Mouse (Mus musculus) layer of hippocampus, adult 11-12 months (tissue): ENCODE measurements at regions not wholly inside any gene's neighbourhood (a gene's known extent, or its start where the extent isn't known, plus 50 kb on each side); places are given as distances from the start of the nearest gene placed in this dataset.
"Not testable (repeated sequence)": the region's sequence is repeated elsewhere in the genome, so short reads cannot be mapped to it uniquely, and the experiment has no call there.

Experiments
- DNase-seq: peaks from one replicate; pipeline ENCODE4 v3.0.0; 2022; ENCODE audit warnings: low spot score

DNA sequence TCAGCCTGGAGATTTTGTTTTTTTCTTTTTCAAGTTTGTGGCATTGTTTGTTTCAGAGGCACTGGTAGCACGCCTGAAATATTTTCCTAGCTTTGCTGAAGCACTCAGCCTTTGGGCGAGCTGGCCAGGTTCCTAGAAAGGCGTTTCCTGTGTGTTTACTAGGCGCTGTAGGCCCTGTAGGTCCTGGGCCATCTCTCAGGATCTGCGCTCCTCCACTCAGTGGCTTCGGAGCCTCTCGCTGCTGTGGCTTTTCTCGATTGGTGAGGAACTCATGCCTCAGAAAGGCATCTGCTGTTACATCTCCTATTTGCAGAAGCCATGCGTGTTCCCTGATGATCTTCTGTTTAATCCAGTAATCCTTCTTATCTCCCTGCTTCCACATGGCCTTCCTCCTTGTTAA is 188.0 kb upstream of the Plcz1 start:
- peak; percentile 23 for DNase-seq

DNA sequence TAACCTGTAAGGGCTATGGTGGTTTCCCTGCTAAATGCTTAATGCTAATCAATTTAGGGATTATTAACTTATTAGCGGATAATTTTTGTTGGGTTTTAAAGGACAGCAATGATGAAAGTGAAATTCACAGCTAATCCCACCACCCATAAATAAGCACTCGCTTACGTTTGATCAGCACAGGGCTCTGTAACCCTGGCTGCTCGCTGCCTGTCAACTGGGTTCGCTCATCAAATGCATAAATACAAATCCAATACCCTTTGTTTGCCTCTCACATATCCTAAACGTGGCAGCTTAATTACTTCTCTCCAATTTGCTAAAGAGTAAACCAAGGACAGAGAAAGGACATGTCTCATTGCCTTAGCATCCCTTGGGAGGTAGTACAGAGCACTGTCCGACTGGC is 187.5 kb upstream of the Plcz1 start:
- no peak for DNase-seq

DNA sequence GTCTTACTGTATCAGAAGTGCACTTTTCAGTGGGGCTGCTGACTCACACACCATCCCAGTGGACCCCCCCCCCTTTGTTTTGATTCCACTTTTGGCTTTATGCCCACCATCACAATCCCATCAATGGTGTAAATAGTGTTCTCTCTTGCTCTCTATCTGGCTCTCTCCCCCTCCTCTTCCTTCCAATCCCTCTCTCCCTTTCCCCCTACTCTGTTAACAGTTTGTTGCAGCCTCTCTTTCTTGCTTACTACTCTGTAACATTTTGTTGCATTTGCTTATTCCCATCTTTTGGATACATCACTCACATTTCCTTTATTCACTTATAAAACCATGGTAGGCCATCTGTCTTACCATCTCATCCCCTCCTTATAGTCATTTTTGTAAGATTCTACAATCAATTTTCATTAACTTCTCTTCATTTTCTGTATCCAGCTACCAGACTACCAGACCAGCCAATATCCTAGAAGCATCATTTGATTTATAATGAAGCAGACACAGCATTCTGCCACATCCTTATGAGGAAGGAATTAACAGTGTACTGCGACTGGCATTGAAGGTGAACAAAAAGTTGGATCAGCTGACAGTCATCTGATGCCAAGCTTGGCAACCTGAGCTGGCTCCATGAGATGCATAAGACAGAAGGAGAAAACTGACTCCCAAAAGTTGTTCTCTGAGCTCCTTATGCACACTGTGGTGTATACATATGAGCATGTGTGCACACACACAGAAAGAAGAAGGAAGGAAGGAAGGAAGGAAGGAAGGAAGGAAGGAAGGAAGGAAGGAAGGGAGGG is 181.5 kb upstream of the Plcz1 start:
- no peak for DNase-seq

- DNase-seq, result peak; percentile 48
Measured at GRCm38 (mm10) chr6:140221653-140222272, 180.5 kb upstream of the Plcz1 start.

DNA sequence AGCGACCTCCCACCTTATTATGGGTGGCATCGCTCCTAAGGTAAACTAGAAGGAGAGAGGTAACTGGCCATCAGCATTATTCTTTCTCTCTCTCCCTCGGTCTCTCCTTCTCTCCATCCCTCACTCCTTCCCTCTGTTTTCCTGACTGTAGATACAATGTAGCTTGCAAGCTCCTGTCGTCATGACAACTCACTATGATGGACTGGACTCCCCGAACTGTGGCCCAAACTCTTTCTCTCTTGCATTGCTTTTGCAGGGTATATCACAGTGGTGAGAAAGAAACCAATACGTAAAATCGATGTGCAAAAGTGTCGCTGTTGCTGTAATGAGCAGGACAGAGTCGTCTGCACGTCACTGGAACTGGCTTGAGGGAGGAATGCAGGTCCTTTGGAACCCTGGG is 177.5 kb upstream of the Plcz1 start:
- no peak for DNase-seq

- DNase-seq, result no peak
Measured at GRCm38 (mm10) chr6:140212403-140212802, 171.1 kb upstream of the Plcz1 start.

DNA sequence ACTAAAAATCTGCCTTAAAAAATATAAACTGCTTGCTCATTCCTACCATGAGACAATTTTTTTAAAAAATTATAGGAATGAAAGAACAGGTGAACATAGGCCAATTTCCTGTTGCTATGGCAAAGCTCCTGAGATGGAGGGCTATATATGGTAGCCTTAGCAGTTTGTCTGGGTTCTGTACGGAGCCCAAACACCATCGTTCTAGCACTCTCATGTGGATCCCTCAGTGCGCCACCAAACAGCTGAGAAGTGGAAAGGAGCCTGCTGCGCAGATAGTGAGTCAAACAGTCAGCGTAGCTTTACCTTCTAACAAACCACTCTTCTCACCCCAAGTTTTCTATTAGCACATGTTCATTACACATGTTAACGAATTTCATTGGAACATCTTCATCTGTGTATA is 168.9 kb upstream of the Plcz1 start:
- DNase-seq, result no peak

- DNase-seq, result no peak
Measured at GRCm38 (mm10) chr6:140209083-140209482, 167.8 kb upstream of the Plcz1 start.

DNA sequence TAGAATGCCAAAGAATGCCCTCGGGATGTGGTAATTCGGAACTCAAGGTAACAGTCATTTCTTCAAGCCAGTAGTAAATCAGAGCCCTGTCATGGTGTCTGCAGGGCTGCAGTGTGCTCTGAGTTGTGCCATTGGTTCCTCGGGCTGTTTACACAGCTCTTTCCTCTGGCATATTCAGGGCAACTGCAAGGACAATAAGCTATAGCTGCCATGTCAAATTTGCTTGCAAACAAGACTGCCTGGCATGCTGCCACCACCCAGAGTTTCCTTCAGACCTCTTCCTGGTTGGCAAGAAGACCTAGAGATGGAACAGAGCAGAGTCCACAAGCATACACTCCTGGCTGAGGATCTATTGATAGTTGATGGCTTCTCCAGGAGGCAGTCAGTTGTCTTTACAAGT is 167.1 kb upstream of the Plcz1 start:
- no peak for DNase-seq

GRCm38 (mm10) chr6:140206676-140207075 is 165.4 kb upstream of the Plcz1 start:
- DNase-seq, result not testable (repeated sequence)

- no peak for DNase-seq
Measured at GRCm38 (mm10) chr6:140201356-140201755, 160.1 kb upstream of the Plcz1 start.

GRCm38 (mm10) chr6:140200322-140200721 is 159.1 kb upstream of the Plcz1 start:
- no peak for DNase-seq

GRCm38 (mm10) chr6:140198036-140198435 is 156.8 kb upstream of the Plcz1 start:
- DNase-seq, result no peak

GRCm38 (mm10) chr6:140197113-140197675 is 155.9 kb upstream of the Plcz1 start:
- DNase-seq, result no peak

GRCm38 (mm10) chr6:140194276-140194675 is 153.0 kb upstream of the Plcz1 start:
- peak; percentile 57 for DNase-seq

DNA sequence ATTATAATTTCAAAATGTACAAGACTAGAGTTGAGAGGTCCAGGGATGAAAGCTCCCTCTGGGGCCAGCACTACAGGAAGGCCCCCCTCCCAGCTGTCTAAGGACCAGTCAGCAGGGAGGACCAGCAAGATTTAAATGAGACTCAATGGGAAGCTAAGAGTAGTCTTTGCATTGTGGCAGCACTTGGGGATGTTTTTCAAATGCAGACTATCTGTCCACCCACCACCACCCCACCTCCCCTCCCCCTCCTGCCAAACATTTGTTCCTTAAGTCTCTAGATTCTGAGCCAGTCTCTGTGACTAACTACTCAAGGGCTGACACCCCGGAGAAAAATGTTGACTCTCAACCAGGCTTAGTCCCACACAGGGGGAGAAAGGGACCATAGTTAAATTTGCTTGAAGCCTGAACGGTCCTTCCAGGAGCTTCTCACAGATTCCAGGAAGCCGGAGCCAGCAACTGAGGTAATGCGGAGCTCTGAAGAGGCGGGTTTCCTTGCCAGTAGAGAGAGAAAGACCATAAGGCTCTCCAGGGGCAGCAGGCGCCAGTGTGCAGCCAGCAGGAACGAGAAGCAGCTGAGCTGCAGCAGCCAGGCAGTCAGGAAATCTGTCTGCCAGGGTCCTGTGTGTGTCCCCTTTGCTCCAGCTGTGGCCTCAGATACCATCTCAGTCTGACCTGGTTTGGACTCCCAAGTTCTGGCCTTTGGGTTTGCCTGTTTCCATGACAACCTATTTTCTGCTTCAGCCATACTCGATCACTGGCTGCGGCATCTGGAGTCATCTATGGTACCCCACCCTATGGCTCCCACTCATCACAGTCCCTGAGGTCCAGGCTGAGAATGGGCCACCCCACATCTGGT is 152.1 kb upstream of the Plcz1 start:
- peak; percentile 41 for DNase-seq

GRCm38 (mm10) chr6:140192526-140192925 is 151.3 kb upstream of the Plcz1 start:
- DNase-seq, result no peak

- DNase-seq, result no peak
Measured at GRCm38 (mm10) chr6:140191341-140191740, 150.1 kb upstream of the Plcz1 start.

DNA sequence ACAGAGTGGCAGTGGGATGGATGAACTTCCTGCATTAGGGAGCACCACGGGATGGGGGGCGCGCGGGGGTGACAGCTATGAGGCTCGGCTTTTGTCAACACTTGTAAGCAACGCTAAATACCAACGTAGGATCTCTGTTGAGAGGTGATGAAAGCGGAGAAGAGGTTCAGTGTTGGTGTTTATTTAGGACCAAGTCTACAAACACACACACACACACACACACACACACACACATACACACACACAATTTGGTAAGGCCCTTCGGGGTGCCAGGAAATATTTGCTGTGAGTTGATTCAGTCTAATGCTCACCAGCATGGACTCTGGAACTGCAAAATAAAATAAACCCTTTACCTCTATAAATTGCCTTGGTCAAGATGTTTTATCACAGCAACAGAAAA is 148.3 kb upstream of the Plcz1 start:
- no peak for DNase-seq

GRCm38 (mm10) chr6:140187733-140188132 is 146.5 kb upstream of the Plcz1 start:
- no peak for DNase-seq

DNA sequence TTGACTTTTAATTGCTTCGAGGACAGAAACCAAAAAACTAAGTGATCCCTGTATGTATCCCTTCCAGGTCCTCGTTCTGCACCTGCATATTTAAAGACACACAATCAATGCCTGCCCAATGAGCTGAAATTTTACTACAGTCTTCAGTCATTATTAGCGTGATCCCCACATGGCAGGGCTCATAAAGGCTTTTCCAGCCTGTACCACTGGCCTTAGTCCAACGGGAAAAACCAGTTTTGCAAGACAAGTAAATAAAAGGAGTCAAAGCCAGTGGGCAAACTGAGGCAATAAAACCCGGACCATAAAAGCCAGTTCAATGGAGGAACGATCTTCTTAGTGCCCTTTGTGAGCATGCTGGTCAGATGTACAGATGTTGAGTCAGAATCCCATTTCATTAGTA is 145.8 kb upstream of the Plcz1 start:
- no peak for DNase-seq

DNA sequence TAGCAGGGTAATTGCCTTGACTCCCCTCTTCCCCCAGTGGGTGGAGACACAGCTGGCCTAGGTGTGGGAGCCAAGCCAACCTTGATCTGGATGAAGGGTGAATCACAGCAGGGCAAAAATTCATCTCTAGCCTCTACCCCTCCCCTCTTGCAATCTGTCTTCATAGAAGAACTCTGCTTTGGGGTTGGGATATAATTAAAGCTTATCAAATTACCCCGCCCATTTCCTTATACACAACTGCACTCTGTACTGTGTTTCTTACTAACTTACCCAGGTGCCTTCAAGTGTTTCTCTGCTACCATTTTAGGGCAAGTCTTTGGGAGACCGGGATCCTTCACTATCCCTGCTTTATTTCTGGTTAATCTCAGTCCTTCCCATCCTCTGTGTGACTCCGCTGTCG is 138.7 kb upstream of the Plcz1 start:
- no peak for DNase-seq
